Mouse (Mus musculus): ENCODE measurements around the gene Zmynd10.
A peak's percentile ranks its signal among the peaks of the same experiment; 100 is the strongest.

Gene Zmynd10

DNA sequence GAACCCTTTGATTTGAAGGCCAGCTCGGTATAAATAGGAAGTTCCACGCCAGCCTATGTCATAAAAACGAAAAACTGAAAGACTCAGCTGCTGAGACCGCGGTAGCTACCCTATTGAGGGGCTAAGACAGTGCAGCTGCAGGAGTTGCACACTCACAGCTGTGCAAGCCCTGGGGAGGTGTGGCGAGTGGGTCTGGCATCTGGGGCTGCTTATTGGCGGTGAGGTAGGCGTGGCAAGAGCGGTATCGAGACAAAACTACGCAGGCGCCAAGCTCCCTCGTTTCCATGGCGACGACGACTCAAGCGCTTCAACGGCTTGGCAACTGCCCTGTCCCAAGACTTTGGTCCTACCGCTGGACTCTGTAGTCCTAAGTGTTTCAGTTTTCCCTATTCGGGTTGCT is at the start of gene Zmynd10:
Zmynd10 (plus strand) TSS at position 273 of the 400 bp plus-strand sequence.
- peak; percentile 90 for DNase-seq (ENCODE audit: low read depth)

DNA sequence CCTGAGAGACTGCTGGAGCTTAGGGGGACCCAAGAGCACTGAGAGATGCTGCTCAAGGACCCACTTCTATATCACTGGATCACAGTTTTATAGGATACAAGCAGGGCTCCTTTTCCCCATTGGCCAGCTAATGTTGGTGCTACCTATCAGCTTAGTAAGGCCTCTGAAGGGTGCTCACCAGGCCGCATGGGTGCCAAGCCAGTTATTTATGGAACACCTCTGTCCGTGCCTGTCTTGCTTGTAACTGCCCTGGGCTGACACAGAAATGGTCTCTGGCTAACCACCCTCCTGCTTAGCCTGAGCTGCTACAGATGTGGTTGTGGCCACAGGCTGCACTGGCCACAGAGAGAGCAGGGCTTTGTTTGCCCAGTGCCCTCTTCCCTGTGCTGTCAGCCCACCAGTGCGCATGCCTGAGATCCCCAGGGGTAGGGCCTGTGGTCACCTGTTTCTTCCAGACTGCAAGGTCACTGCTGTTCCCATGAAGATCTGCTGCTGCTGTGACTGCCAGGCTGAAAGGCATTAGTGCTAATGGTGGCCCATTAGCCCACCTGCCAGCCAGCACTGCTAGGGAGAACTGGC is 46.3 kb upstream of the Zmynd10 start:
- no peak for DNase-seq (ENCODE audit: low read depth)

GRCm38 (mm10) chr9:107502131-107502846 is 44.8 kb upstream of the Zmynd10 start:
- no peak for DNase-seq (ENCODE audit: low read depth)

DNA sequence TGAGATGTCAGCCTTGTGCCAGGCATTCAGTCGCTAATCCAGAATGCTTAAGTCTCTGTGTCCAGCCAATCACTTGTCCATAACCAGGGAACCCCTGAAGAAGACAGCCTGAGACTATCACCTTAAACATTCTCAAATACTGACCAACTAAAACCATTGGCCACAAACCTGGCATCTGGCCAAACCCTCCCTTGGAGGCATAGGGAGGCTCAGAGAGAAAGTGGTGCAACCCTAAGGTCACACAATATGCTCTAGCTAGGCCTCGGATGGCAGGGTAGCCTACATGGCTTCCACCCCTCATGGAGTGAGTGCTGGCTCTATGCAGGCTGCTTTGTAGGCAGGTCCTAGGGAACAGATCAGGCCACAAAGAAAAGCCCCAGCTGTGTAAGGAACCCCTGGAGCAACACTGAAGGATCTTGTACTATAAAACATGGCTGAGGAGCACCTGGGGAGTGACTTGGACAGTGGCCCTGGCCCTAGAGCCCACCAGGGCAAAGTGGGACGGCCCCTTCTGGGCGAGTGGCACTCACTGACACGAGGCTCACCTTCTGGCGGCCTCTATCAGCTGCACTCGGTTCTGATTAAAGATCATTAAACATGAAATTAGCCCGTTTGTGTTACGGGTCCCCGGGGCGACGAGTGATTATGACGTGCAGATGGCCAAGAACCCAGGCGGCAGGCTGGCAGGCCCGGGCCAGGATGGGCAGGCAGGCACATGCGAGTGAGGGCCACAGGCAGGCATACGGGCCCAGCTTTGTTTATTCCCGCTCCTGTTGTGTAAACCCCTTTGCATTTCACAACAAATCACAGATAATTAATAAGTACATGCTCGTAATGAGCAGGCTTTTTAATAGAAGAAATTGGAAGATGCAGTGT is 42.2 kb upstream of the Zmynd10 start:
- DNase-seq (ENCODE audit: low read depth) = no peak

DNA sequence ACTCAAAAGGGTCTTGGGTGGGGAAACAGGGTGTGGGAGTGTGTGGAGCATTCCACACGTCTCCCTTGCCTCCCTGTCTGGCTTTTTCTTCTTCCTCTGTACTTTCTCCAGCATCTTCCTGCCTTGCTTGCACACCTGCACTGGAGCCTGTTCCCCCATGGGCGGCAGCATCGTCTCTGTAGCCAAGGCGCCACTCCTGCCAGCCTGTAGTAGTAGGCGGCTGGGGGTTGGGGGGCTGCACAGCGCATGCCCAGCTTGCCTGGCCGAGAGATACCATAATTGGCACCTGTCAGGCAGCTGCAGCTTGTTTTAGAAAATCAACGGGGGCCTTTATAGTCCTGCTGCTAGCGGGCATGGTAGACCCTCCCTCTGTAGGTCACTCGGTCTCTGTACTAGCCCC is 38.8 kb upstream of the Zmynd10 start:
- DNase-seq (ENCODE audit: low read depth) = no peak

GRCm38 (mm10) chr9:107510384-107511100 is 36.6 kb upstream of the Zmynd10 start:
- no peak for DNase-seq (ENCODE audit: low read depth)

DNA sequence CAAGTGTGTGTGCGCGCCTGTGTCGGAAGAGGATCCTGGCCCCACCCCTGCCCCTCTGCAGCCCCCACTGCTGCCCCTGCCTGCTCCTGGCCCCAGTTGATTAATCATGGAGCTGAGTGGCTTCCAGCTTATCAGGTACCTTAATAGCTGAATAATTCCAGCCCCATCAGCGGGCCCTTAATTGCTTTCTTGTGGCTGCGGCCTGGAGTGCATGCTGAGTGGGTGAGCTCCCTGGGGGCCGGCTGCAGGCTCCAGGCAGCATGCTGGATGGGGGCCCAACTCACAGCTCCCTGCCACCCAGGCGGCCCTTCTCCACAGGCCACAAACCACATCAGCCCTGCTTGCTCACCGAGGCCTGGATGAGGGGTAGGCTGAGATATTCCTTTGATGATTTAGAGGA is 35.7 kb upstream of the Zmynd10 start:
- no peak for DNase-seq (ENCODE audit: low read depth)

- no peak for DNase-seq (ENCODE audit: low read depth)
These were observed 34.8 kb upstream of the Zmynd10 start for GRCm38 (mm10) chr9:107512326-107512725.

GRCm38 (mm10) chr9:107514303-107514955 is 32.7 kb upstream of the Zmynd10 start:
- peak; percentile 85 for DNase-seq (ENCODE audit: low read depth)

GRCm38 (mm10) chr9:107520331-107520730 is 26.8 kb upstream of the Zmynd10 start:
- DNase-seq (ENCODE audit: low read depth) = no peak

DNA sequence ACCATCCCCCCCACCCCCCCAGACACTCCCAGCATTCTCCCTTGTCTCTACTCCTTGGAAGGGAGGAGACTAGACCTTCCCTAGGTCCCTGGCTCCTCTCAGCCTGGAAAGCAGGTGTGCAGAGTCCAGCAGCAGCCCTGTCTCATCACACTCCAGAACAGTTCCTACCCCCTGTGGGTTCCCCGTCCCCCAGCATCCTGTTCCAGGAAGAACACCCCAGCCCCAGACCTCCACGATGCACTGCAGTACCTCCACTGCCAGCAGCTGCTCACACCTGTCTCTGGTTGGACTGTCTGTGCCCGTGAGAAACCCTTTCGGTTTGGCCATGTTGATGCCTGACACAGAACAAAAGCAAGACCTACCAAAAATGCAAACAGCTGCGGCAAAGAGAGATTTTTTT is 25.9 kb upstream of the Zmynd10 start:
- peak; percentile 49 for DNase-seq (ENCODE audit: low read depth)

DNA sequence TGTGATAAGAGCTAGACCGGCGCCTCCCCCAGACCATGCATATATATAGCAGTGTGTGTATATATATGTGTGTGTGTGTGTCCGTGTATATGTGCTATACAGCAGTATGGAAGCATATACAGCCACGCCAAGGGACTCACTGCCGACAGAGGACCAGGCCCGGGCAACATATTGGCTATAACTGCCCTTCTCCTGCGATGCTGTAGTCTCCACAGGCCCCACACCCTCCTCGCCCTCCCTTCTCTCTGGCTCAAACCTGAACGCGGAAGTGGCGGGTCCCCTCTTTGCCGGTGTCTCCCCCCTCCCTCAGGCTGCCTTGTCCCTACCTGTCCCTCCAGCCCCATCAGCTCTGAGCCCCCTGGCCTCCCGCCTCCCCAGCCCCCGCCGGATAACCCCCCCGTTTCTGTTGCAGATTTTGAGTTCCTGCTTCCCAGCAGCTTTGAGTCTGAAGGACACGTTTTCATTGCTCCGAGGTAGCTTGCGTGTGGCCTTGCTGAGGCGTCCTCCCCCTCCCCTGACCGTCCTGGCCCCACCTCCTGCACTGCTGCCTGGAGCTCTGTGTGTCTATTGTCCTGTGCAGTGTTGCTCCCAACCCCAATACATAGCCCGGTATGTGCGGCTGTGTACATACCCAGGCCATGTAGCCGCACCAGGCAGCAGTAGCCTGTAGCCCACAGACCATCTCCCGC is 25.2 kb upstream of the Zmynd10 start:
- peak; percentile 57 for DNase-seq (ENCODE audit: low read depth)

DNA sequence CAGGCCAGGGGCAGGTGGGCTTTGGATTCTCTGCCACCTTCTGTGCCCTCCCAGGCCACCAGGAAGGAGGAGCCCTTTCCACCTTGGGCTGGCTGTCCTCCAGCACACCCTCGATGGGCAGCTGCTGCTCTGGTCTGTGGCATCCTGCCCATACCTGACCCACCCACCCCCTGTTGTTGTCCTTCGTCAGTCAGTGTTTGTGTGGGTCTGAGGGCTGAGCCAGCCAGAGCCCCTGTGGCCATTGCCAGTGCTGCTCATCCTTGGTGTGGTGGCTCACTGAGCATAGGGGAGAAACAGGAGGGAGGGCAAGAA is 24.7 kb upstream of the Zmynd10 start:
- DNase-seq (ENCODE audit: low read depth) = no peak

GRCm38 (mm10) chr9:107526198-107527026 is 20.7 kb upstream of the Zmynd10 start:
- peak; percentile 81 for DNase-seq (ENCODE audit: low read depth)

DNA sequence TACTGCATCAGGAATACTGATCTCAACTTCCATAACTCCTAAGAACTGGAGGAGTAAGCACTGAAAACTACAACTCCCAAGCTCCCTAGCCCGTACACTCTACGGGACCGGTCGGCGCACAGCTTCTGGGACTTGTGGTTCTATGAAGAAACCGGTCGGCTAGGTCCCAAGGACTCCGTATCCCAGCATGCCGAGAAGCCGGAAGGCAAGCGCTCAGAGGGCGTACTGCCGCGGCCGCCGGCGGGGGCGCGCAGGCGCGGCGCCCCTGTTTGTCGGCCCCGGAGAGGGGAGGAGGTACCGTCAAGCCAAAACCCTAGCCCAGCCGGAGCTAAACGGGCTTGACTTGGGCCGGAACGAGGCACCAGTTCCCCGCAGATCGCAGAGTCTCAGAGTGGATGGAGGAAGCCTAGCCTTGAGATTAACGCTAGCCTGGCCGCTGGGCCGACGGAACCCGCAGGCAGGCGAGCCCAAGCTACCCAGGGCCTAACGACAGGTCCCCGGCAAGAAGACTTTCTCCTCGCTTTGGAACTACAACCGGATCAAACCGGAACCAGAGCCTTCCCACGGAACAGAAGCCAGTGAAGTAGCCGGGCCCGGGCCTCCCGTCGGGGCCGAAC is 13.2 kb upstream of the Zmynd10 start, which contains the start of gene Tmem115:
Tmem115 (plus strand) TSS at position 155 of the 617 bp plus-strand sequence.
- DNase-seq (ENCODE audit: low read depth) = peak; percentile 93

DNA sequence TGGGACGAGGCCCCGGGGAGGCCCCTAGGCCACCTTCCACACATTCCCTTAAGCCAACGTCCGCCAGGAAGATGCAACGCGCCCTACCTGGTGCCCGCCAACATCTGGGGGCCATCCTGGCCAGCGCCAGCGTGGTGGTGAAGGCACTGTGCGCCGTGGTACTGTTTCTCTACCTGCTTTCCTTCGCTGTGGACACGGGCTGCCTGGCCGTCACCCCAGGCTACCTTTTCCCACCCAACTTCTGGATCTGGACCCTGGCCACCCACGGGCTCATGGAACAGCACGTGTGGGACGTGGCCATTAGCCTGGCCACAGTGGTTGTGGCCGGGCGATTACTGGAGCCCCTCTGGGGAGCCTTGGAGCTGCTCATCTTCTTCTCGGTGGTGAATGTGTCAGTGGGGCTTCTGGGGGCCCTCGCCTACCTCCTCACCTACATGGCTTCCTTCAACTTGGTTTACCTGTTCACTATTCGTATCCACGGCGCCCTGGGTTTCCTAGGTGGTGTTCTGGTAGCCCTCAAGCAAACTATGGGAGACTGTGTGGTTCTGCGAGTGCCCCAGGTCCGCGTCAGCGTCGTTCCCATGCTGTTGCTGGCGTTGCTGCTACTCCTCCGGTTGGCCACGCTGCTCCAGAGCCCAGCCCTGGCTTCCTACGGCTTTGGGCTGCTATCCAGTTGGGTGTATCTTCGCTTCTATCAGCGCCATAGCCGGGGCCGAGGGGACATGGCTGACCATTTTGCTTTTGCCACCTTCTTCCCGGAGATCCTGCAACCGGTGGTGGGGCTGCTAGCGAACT is 12.5 kb upstream of the Zmynd10 start:
- peak; percentile 43 for DNase-seq (ENCODE audit: low read depth)

GRCm38 (mm10) chr9:107538231-107538630 is 8.9 kb upstream of the Zmynd10 start:
- no peak for DNase-seq (ENCODE audit: low read depth)

DNA sequence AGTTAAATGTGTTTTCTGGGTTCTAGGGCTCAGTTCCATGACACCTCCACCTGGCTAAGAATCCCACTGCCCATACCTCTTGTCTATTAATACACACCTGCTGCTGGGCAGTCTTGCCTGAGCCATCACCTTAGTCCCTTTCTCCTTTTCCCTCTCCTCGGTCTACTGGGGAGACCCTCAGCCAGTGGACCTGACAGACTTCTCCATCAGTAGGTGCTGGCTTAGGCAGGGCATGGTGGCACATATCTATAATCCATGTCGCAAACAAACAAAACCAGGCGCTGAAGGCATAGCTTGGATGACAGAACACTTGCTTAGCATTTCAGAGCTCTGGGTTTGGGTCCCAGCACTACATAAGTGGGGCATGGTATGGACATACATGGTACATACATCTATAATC is 8.4 kb upstream of the Zmynd10 start:
- no peak for DNase-seq (ENCODE audit: low read depth)

GRCm38 (mm10) chr9:107539940-107540339 is 7.2 kb upstream of the Zmynd10 start:
- DNase-seq (ENCODE audit: low read depth) = no peak

All from naive thymus-derived CD4-positive, alpha-beta T cell, adult 2 months (primary cell).